Mouse (Mus musculus): ENCODE data around the gene Pln. TPM values are rescaled to one million over a fixed set of nuclear protein-coding genes. Genes with fewer than 3 reads are reported as not detected.
A peak's percentile ranks its signal among the peaks of the same experiment; 100 is the strongest.

The Pln gene
- 1.7 and 2.1 TPM in 2 replicates for polyA plus RNA-seq (2016; fragmentation: Nextera tagmentation; extraction: Ambion mirVana)

DNA sequence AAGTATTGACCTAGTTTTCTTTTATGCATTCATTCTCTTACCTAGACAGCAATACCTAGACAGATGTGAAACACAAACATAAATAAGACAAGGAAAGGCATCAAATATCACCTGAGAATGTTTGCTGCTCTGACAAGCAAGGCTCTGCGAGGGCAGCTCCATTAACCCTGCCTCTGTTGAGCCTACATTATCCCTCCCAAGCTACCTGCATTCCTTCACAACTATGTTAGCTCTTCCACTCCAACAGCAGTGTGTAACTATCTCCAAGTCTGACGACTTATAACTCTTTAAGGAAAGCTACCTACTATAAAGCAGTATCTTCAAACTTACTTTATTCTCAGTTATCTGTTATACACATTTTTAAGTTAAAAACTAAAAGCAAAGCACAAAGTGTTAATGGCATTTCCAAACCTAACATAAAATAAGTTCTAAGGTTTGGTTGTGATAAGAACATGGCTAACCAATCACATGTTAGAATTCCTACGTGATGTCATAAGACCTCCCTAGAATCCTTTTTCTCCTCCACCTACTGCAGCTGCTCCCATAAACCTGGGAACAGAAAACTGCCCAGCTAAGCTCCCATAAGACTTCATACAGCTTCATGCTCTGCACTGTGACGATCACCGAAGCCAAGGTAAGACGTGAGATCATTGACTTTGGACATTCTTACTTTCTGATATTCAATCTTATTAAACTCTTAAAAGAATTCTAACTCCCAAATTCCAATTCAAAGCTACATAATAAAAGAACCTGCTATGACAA, at the start of gene Pln:
Gene Pln, plus strand, starts transcription at position 506 of the 762 bp plus-strand sequence.
- Histone ChIP-seq H3K4me2 (no peak within 1 kb of the TSS), H3K4me3 (replicated peaks) (no peak within 1 kb of the TSS), H3K4me1 (no peaks in the 10 kb centered on the region), H3K27ac (no peak within 1 kb of the TSS), H3K36me3 (replicated peaks) (no peaks in the 10 kb centered on the region), H3K9ac (no peak within 1 kb of the TSS), H3K9me3 (no peaks in the 10 kb centered on the region), H3K27me3 (no peaks in the 10 kb centered on the region)
- WGBS, result 88% methylated on average over 6 of the region's 6 CpGs
- no peak for ATAC-seq (ENCODE audit: low FRiP score)

DNA sequence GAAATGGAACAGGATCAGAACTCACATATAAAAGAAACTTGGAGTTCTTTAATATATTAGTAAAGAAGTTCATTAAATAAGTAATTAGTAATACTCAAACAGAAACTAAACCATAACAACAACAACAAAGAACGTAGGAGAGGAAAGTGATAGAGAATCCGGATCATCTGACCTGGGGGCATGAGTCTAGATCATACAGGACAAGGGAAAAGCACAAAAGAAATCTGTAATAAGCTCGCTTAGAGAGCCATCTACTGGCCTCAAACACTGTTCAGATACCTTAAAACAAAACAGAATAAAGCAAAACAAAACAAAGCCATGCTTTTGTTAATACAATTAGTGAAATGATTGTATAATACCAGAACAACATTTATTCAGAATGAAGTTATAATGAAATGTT, 31.6 kb upstream of the Pln start:
- 0 out of 2 replicates have a peak, but pooled peaks have one; percentile 23 for ATAC-seq (ENCODE audit: low FRiP score)
- no peaks in the 10 kb centered on the region for H3K27me3 ChIP-seq
- H3K4me3 ChIP-seq (replicated peaks), result no peak overlapping the region
- no peaks in the 10 kb centered on the region for H3K4me1 ChIP-seq
- no peaks in the 10 kb centered on the region for H3K9me3 ChIP-seq
- H3K4me2 ChIP-seq, result no peak overlapping the region
- H3K36me3 ChIP-seq (replicated peaks), result no peaks in the 10 kb centered on the region
- WGBS, result 27% methylated on average over 3 of the region's 3 CpGs
- no peak overlapping the region for H3K9ac ChIP-seq
- H3K27ac ChIP-seq, result no peak overlapping the region

DNA sequence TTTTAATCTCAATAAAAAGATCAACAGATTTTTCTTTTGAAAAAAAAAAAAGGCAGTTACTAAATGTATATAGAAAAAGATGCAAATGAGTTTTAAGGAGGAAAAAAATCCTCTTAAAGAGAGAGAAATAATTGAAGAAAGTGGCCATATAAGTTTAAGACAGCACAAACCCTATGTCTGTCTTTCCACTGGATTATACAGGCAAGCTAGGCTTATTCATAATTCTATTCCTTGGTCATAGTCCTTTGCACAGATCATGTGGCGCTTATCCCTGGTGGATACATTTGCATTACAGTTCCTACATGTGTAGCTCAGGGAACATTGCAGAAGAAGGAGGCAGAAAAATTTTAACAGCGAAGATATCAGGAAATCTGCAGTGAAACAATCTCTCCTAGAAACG, 30.8 kb upstream of the Pln start:
- Histone ChIP-seq H3K27me3 (no peaks in the 10 kb centered on the region), H3K27ac (no peak overlapping the region), H3K4me2 (no peak overlapping the region), H3K36me3 (replicated peaks) (no peaks in the 10 kb centered on the region), H3K9ac (no peak overlapping the region), H3K4me3 (replicated peaks) (no peak overlapping the region), H3K4me1 (no peaks in the 10 kb centered on the region), H3K9me3 (no peaks in the 10 kb centered on the region)
- no peak for ATAC-seq (ENCODE audit: low FRiP score)
- 93% methylated on average over 3 of the region's 3 CpGs for WGBS

DNA sequence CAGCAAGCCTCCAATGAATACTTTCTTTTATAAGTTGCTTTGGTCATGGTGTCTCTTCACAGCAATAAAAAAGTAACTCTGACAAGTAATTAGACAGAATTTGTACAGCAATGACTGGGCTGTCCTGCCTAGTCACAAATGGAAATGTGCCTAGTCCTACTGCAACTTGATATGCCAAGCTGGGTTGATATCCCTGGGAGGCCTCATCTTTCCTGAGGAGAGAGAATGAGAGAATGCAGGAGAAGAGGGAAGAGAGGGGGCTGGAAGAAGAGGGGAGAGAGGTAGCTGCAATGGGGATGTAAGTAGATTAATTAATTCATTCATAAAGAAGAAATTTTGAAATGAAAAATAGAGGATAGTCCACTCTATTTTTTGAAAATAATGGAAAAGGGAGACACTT, 14.1 kb upstream of the Pln start:
- H3K4me3 ChIP-seq (replicated peaks), result no peak overlapping the region
- H3K9me3 ChIP-seq, result no peaks in the 10 kb centered on the region
- no peak for ATAC-seq (ENCODE audit: low FRiP score)
- H3K36me3 ChIP-seq (replicated peaks), result no peaks in the 10 kb centered on the region
- H3K9ac ChIP-seq, result no peak overlapping the region
- no peak overlapping the region for H3K4me2 ChIP-seq
- H3K4me1 ChIP-seq, result no peaks in the 10 kb centered on the region
- H3K27me3 ChIP-seq, result no peaks in the 10 kb centered on the region
- H3K27ac ChIP-seq, result no peak overlapping the region

DNA sequence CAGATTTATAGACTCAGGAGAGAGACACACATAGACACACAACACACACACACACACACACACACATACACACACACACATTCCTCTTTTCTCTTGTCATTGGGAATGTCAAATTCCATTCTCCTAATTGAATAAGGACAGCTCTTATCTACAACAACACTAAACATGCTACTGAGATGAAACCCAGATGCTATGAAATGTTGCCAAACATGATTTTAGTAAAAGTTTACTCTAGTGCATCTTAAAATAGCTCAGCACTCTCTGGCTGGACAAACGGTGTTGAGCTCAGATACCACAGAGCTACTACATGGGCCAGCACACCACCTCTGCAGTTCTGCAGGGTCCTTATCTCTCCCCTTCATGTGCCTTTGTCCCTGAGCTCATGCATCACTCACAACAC, 12.8 kb upstream of the Pln start:
- H3K27me3 ChIP-seq, result no peaks in the 10 kb centered on the region
- H3K27ac ChIP-seq, result no peak overlapping the region
- no peak overlapping the region for H3K4me3 ChIP-seq (replicated peaks)
- H3K4me2 ChIP-seq, result no peak overlapping the region
- H3K36me3 ChIP-seq (replicated peaks), result no peaks in the 10 kb centered on the region
- ATAC-seq (ENCODE audit: low FRiP score), result no peak
- 79% methylated on average over 1 of the region's 1 CpGs for WGBS
- H3K9ac ChIP-seq, result no peak overlapping the region
- no peaks in the 10 kb centered on the region for H3K4me1 ChIP-seq
- H3K9me3 ChIP-seq, result no peaks in the 10 kb centered on the region

DNA sequence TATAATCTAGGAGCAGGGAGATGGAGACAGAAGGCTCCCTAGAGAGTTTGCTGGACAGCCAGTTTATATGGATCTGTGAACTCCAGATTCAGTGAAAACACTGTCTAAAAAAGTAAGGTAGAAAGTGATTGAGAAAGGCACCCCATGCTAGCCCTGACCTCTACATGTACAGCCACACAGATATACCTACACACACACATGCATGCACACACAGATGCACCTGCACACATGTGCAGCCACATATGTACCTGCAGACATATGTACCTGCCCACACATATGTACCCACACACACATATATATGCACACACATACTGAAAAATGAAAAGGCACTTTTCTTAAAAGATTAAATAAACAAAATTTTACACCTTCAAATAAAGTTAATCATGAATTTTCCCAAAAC, 11.1 kb upstream of the Pln start:
- Histone ChIP-seq H3K36me3 (replicated peaks) (no peaks in the 10 kb centered on the region), H3K27ac (no peak overlapping the region), H3K9me3 (no peaks in the 10 kb centered on the region), H3K27me3 (no peaks in the 10 kb centered on the region), H3K9ac (no peak overlapping the region), H3K4me3 (replicated peaks) (no peak overlapping the region), H3K4me1 (no peaks in the 10 kb centered on the region), H3K4me2 (no peak overlapping the region)
- ATAC-seq (ENCODE audit: low FRiP score), result no peak

DNA sequence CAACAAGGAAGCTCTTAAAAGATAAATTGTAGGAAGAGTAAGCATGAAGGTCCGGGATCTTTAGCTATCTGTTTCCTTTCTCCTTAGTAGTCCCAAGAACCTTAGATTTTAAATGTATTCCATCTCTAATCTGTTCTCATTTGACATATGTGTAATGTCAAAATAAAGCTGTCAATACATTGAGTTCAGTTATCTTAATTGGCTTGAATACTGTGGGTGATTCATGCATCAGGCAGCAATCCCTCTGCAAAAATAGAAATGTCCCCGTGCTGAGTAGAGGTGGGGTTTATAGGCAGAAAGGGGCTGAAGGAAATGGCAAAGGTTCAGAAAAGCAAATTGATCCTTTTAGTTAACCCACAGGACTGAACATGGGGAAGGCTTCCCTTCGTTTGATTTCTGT, 8.2 kb upstream of the Pln start:
- Histone ChIP-seq H3K27ac (no peak overlapping the region), H3K4me2 (no peak overlapping the region), H3K4me3 (replicated peaks) (no peak overlapping the region), H3K9me3 (no peaks in the 10 kb centered on the region), H3K27me3 (no peaks in the 10 kb centered on the region), H3K36me3 (replicated peaks) (no peaks in the 10 kb centered on the region), H3K9ac (no peak overlapping the region), H3K4me1 (no peaks in the 10 kb centered on the region)
- no peak for ATAC-seq (ENCODE audit: low FRiP score)
- 84% methylated on average over 3 of the region's 3 CpGs for WGBS

DNA sequence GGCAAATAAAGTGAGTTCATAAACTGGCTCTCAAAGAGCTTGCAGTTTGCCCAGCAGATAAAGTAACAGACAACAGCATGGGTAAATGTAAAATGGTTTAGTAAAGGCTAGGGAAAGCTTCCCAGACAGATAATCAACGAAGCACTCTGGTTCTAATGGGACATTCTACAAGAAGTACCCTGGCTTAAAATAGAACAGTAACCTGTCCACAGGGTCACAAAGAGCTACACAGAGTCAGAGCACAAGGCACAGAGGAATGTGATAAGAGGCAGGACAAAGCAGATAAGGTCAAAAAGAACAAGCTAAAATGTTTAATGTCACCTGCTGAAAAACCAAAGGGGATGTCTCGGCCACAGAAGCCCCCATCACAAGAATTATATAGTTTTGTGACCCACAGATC, 4.7 kb upstream of the Pln start:
- Histone ChIP-seq H3K9ac (no peak overlapping the region), H3K9me3 (no peaks in the 10 kb centered on the region), H3K36me3 (replicated peaks) (no peaks in the 10 kb centered on the region), H3K27me3 (no peaks in the 10 kb centered on the region), H3K4me2 (no peak overlapping the region), H3K27ac (no peak overlapping the region), H3K4me1 (no peaks in the 10 kb centered on the region), H3K4me3 (replicated peaks) (no peak overlapping the region)
- WGBS, result 81% methylated on average over 2 of the region's 2 CpGs
- ATAC-seq (ENCODE audit: low FRiP score), result no peak

DNA sequence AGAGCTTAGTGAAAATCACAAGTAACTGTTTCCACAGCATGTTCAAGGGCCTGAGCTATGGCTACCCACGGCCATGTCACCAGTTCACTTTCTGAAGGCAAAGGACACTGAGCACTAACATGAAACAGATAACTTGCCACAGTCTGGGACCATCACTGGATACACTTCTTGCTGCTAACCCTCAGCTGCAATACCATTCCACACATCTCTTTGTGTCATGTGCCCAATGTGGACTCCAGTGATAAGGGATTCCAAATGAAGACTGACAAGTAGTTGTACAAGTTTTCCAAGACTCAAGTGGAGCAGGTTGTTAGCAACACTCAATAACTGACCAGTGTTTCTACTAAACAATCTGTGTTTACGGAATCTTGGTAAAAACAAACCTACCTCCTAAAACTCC, 2.2 kb upstream of the Pln start:
- Histone ChIP-seq H3K27ac (no peak overlapping the region), H3K27me3 (no peaks in the 10 kb centered on the region), H3K4me3 (replicated peaks) (no peak overlapping the region), H3K4me1 (no peaks in the 10 kb centered on the region), H3K36me3 (replicated peaks) (no peaks in the 10 kb centered on the region), H3K9me3 (no peaks in the 10 kb centered on the region), H3K4me2 (no peak overlapping the region), H3K9ac (no peak overlapping the region)
- no peak for ATAC-seq (ENCODE audit: low FRiP score)
- WGBS, result 93% methylated on average over 2 of the region's 2 CpGs

DNA sequence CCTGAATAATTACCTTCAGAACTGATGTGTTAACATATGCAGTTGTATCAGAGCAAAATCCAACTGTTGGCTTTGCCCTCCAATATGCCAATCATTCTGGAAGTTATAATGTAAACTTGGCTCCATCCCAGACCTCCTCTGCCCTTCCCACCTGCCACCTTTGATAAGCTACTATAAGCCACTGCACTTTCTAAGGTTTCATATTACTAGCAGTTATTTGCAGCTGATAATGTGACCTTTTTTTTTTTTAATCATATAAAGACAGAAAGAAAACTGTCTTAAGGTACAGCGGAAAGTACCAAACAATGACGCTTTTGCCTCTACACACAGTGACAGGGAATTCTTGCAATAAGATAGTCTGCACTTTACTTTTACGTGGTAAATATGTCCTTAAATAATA, 1.5 kb upstream of the Pln start:
- Histone ChIP-seq H3K27ac (no peak overlapping the region), H3K27me3 (no peaks in the 10 kb centered on the region), H3K4me1 (no peaks in the 10 kb centered on the region), H3K9me3 (no peaks in the 10 kb centered on the region), H3K36me3 (replicated peaks) (no peaks in the 10 kb centered on the region), H3K9ac (no peak overlapping the region), H3K4me2 (no peak overlapping the region), H3K4me3 (replicated peaks) (no peak overlapping the region)
- ATAC-seq (ENCODE audit: low FRiP score), result no peak
- 90% methylated on average over 3 of the region's 3 CpGs for WGBS

DNA sequence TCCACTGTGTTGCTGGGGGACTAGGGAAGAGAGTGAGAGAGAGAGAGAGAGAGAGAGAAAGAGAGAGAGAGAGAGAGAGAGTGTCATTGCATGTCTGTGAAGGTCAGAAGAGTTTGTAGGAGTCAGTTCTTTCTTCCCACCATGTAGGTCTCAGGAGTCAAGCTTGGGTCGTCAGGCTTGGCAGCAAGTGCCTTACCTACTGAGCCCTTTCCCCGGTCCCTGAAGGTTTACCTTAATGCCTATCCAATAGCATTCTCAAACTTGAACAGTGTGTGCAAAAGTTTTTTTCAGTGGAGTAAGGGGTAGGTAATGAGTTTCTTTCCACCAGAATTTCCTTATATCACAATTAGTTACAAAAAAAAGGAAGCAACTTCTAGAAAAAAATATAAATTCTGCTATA, 1.6 kb downstream of the Pln start:
- WGBS, result 72% methylated on average over 2 of the region's 2 CpGs
- Histone ChIP-seq H3K9me3 (no peaks in the 10 kb centered on the region), H3K4me2 (no peak overlapping the region), H3K9ac (no peak overlapping the region), H3K4me1 (no peaks in the 10 kb centered on the region), H3K36me3 (replicated peaks) (no peaks in the 10 kb centered on the region), H3K27ac (no peak overlapping the region), H3K27me3 (no peaks in the 10 kb centered on the region), H3K4me3 (replicated peaks) (no peak overlapping the region)
- no peak for ATAC-seq (ENCODE audit: low FRiP score)

DNA sequence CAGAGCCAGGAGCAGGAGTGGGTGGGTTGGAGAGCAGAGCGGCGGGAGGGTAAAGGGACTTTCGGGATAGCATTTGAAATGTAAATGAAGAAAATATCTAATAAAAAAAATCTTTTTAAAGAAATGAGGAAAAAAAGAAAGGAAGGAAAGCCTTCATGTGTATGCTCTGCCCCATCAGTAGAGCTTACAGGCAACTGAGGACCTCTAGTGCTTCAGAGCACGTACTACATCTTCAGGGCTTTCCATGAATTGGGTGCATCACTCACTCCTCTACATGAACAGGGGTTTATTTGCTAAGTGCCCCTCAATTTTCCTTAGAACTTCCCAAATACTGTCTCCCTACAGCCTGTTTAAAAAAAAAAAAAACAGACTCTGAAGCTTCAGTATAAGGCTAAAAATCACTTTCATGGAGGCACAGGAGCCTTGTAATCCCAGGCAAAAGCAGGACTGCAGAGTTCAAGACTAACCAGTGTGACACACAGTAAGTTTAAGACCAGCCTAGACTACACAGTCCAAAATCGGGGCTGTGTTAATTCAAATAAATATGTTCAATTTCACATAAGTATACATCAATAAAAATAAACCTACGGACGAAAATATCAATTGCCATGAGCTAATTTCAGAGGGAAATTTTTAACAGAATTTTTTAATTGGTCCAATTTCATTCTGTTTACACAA, 4.0 kb downstream of the Pln start:
- Histone ChIP-seq H3K4me2 (no peak overlapping the region), H3K9ac (no peak overlapping the region), H3K4me1 (no peaks in the 10 kb centered on the region), H3K4me3 (replicated peaks) (no peak overlapping the region), H3K27me3 (no peaks in the 10 kb centered on the region), H3K36me3 (replicated peaks) (no peaks in the 10 kb centered on the region), H3K27ac (no peak overlapping the region), H3K9me3 (no peaks in the 10 kb centered on the region)
- WGBS, result 73% methylated on average over 7 of the region's 7 CpGs
- ATAC-seq (ENCODE audit: low FRiP score), result peak; percentile 41; the same call in 1 of the 2 replicates

DNA sequence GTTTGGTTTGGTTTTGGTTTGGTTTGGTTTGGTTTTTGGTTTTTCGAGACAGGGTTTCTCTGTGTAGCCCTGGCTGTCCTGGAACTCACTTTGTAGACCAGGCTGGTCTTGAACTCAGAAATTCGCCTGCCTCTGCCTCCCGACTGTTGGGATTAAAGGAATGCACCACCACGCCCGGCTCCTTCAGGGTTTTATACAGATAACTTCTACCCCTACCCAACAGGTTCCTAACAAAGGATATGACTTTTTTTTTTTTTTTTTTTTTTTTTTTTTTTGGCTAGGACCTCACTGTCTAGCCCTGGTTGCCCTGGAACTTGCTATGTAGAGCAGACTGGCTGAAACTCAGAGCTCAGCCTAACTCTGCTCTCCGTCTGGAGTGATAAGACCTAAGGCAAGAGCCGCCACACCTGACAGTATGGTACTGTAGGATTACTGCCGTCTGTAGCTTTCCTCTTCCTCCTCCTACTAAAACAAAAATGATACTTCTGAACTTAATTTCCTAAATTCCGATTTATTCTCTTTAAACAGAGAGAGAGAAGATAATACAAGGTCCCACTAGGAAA, 4.8 kb downstream of the Pln start:
- Histone ChIP-seq H3K4me1 (no peaks in the 10 kb centered on the region), H3K27me3 (no peaks in the 10 kb centered on the region), H3K4me3 (replicated peaks) (no peak overlapping the region), H3K9me3 (no peaks in the 10 kb centered on the region), H3K27ac (no peak overlapping the region), H3K9ac (no peak overlapping the region), H3K36me3 (replicated peaks) (no peaks in the 10 kb centered on the region), H3K4me2 (no peak overlapping the region)
- ATAC-seq (ENCODE audit: low FRiP score), result no peak
- 89% methylated on average over 9 of the region's 9 CpGs for WGBS
